Mouse (Mus musculus): ENCODE measurements around the gene Adal. TPM values are rescaled to one million over a fixed set of nuclear protein-coding genes. Genes with fewer than 3 reads are reported as not detected.

Adal gene
- polyA plus RNA-seq, 2 experiments from 2014 or later = 20.4 to 22.6 TPM

- no peak for ATAC-seq
These were observed 38.7 kb downstream of the Adal start for GRCm38 (mm10) chr2:121178828-121179479.

GRCm38 (mm10) chr2:121183431-121183830, 43.2 kb downstream of the Adal start:
- no peak for ATAC-seq

- ATAC-seq = no peak
These were observed 43.9 kb downstream of the Adal start for GRCm38 (mm10) chr2:121184142-121184541.

GRCm38 (mm10) chr2:121188530-121188929, 48.3 kb downstream of the Adal start:
- ATAC-seq = no peak

- no peak for ATAC-seq
These were observed 55.2 kb downstream of the Adal start for GRCm38 (mm10) chr2:121195466-121195865.

- ATAC-seq = no peak
These were observed 64.0 kb downstream of the Adal start for GRCm38 (mm10) chr2:121204276-121204675.

Other genes starting within 250 kb of the Adal start
- gene Ubr1, start 169.7 kb upstream of the Adal start, polyA plus RNA-seq (2017; shearing (Covaris generic)) = 10 to 100 TPM; 32.0 to 46.4 TPM
- 10 to 100 TPM; 10.6 to 13.4 TPM for gene Tmem62, start 163.4 kb upstream of the Adal start, polyA plus RNA-seq (2017; shearing (Covaris generic))
- 100 to 1,000 TPM; 141 to 151 TPM for gene Ccndbp1, start 132.0 kb upstream of the Adal start, polyA plus RNA-seq (2017; shearing (Covaris generic))
- gene Epb42, start 103.4 kb upstream of the Adal start, polyA plus RNA-seq (2017; shearing (Covaris generic)) = under 1 TPM; 0.61 to 0.78 TPM
- gene Tgm5, start 54.6 kb upstream of the Adal start, polyA plus RNA-seq (2017; shearing (Covaris generic)) = not detected
- gene Tgm7, start 30.6 kb upstream of the Adal start, polyA plus RNA-seq (2017; shearing (Covaris generic)) = under 1 TPM in 1 of 2 experiments, not detected in 1; 0.41 TPM
- gene Lcmt2, start 225 bp downstream of the Adal start, polyA plus RNA-seq (2017; shearing (Covaris generic)) = 1 to 10 TPM; 4.1 to 6.3 TPM
- 10 to 100 TPM; 67.7 to 89.4 TPM for gene Tubgcp4, start 30.2 kb downstream of the Adal start, polyA plus RNA-seq (2017; shearing (Covaris generic))
- 10 to 100 TPM; 26.5 to 33.9 TPM for gene Zscan29, start 30.7 kb downstream of the Adal start, polyA plus RNA-seq (2017; shearing (Covaris generic))
- gene Trp53bp1, start 131.0 kb downstream of the Adal start, polyA plus RNA-seq (2017; shearing (Covaris generic)) = 10 to 100 TPM; 22.9 to 30.2 TPM
- under 1 TPM; 0.10 to 0.32 TPM for gene Map1a, start 149.2 kb downstream of the Adal start, polyA plus RNA-seq (2017; shearing (Covaris generic))
- gene Ppip5k1, start 215.0 kb downstream of the Adal start, polyA plus RNA-seq (2017; shearing (Covaris generic)) = 1 to 10 TPM; 9.6 to 9.8 TPM
- 1 to 10 TPM in 1 of 2 experiments, under 1 TPM in 1; 0.83 to 1.5 TPM for gene Ckmt1, start 217.3 kb downstream of the Adal start, polyA plus RNA-seq (2017; shearing (Covaris generic))
- under 1 TPM; 0.31 to 0.60 TPM for gene Strc, start 246.7 kb downstream of the Adal start, polyA plus RNA-seq (2017; shearing (Covaris generic))